Mouse (Mus musculus) intestine, embryonic 14.5 days (tissue): ENCODE results near the gene Ankrd6. TPM values are rescaled to one million over a fixed set of nuclear protein-coding genes. Genes with fewer than 3 reads are reported as not detected.
A peak's percentile ranks its signal among the peaks of the same experiment; 100 is the strongest.

ENCODE experiments used
- ATAC-seq: fragments of 200-750 bp; cut with Nextera tagmentation; replicated peaks from 2 replicates; pipeline ENCODE4 v1.8.0; 2017; ENCODE audit warnings: low read depth, moderate number of reproducible peaks, moderate TSS enrichment, moderate library complexity; ENCODE audit not compliant: low FRiP score, low TSS enrichment
- DNase-seq: peaks from one replicate; pipeline ENCODE4 v3.0.0-alpha.2; 2018; ENCODE audit warnings: low spot score
- H3K27ac ChIP-seq: fragments of 300-500 bp; sonication (generic); 2 replicates; pipeline ENCODE4 v1.5.1; 2014; ENCODE audit warnings: low read depth, mild to moderate bottlenecking, control low read depth
- H3K27me3 ChIP-seq: fragments of 300-500 bp; sonication (generic); replicated peaks from 2 replicates; pipeline ENCODE4 v1.6.1; 2014; ENCODE audit warnings: low read length, control low read depth; ENCODE audit not compliant: control insufficient read depth, insufficient read depth
- H3K36me3 ChIP-seq: fragments of 300-500 bp; sonication (generic); 2 replicates; pipeline ENCODE4 v1.6.1; 2014; ENCODE audit warnings: low read length, control low read depth; ENCODE audit not compliant: control insufficient read depth, insufficient read depth
- H3K4me1 ChIP-seq: fragments of 300-500 bp; sonication (generic); replicated peaks from 2 replicates; pipeline ENCODE4 v1.6.1; 2014; ENCODE audit warnings: low read length, control low read depth, mixed read lengths; ENCODE audit not compliant: control insufficient read depth, insufficient read depth
- H3K4me2 ChIP-seq: fragments of 300-500 bp; sonication (generic); 2 replicates; pipeline ENCODE4 v1.6.1; 2014; ENCODE audit warnings: low read length
- H3K4me3 ChIP-seq: fragments of 300-500 bp; sonication (generic); 2 replicates; pipeline ENCODE4 v1.5.1; 2014; ENCODE audit warnings: low read depth, low read length, control low read depth, mixed read lengths
- H3K9ac ChIP-seq: fragments of 300-500 bp; sonication (generic); 2 replicates; pipeline ENCODE4 v1.6.1; 2014; ENCODE audit warnings: mild to moderate bottlenecking, low read length
- H3K9me3 ChIP-seq: fragments of 300-500 bp; sonication (generic); 2 replicates; pipeline ENCODE4 v1.6.1; 2016; ENCODE audit warnings: low read length, control low read depth; ENCODE audit not compliant: control insufficient read depth
- WGBS: fragments of 180-500 bp; shearing (Covaris S2); extraction: QIAGEN DNeasy Blood & Tissue Kit; methylation state at CpG from one replicate; pipeline ENCODE4 v1.1.7; 2014; 5-methylcytosine and 5-hydroxymethylcytosine counted together
- polyA plus RNA-seq: library from polyadenylated mRNA; unstranded; fragments of >200 nt; fragmentation: Nextera tagmentation; extraction: Ambion mirVana; gene quantifications from 2 replicates; pipeline ENCODE4 v1.2.1, GENCODE M21; 2014

Gene Ankrd6
- polyA plus RNA-seq, 1 experiment from 2014 or later: 5.0 TPM

GRCm38 (mm10) chr4:32923436-32923835, 27.2 kb downstream of the Ankrd6 start:
- Histone ChIP-seq H3K27me3 (no peaks in the 10 kb centered on the region), H3K36me3 (no peaks in the 10 kb centered on the region), H3K27ac (no peak overlapping the region), H3K9me3 (no peaks in the 10 kb centered on the region), H3K4me2 (no peak overlapping the region), H3K4me1 (no peaks in the 10 kb centered on the region), H3K9ac (no peak overlapping the region), H3K4me3 (no peak overlapping the region)
- 18% methylated on average over 10 of the region's 10 CpGs for WGBS
- ATAC-seq (no peak), DNase-seq (no peak)

GRCm38 (mm10) chr4:32922871-32923270, 27.8 kb downstream of the Ankrd6 start:
- ATAC-seq (no peak), DNase-seq (no peak)
- H3K4me1 ChIP-seq: no peaks in the 10 kb centered on the region
- no peak overlapping the region for H3K27ac ChIP-seq
- no peaks in the 10 kb centered on the region for H3K36me3 ChIP-seq
- 94% methylated on average over 1 of the region's 1 CpGs for WGBS
- H3K4me2 ChIP-seq: no peak overlapping the region
- no peak overlapping the region for H3K4me3 ChIP-seq
- no peak overlapping the region for H3K9ac ChIP-seq
- H3K9me3 ChIP-seq: no peaks in the 10 kb centered on the region
- no peaks in the 10 kb centered on the region for H3K27me3 ChIP-seq

- no peak for DNase-seq
- H3K9ac ChIP-seq: no peak overlapping the region
- H3K4me2 ChIP-seq: no peak overlapping the region
- 71% methylated on average over 7 of the region's 7 CpGs for WGBS
- no peaks in the 10 kb centered on the region for H3K36me3 ChIP-seq
- no peaks in the 10 kb centered on the region for H3K9me3 ChIP-seq
- no peaks in the 10 kb centered on the region for H3K27me3 ChIP-seq
- no peak for ATAC-seq
- H3K27ac ChIP-seq: no peak overlapping the region
- H3K4me1 ChIP-seq: no peaks in the 10 kb centered on the region
- H3K4me3 ChIP-seq: no peak overlapping the region
Measured at GRCm38 (mm10) chr4:32920863-32921262, 29.8 kb downstream of the Ankrd6 start.

- Histone ChIP-seq H3K4me2 (no peak overlapping the region), H3K9ac (no peak overlapping the region), H3K36me3 (no peaks in the 10 kb centered on the region), H3K9me3 (no peaks in the 10 kb centered on the region), H3K27me3 (no peaks in the 10 kb centered on the region), H3K4me1 (no peaks in the 10 kb centered on the region), H3K27ac (no peak overlapping the region), H3K4me3 (no peak overlapping the region)
- DNase-seq (no peak), ATAC-seq (no peak)
- 78% methylated on average over 5 of the region's 5 CpGs for WGBS
Measured at GRCm38 (mm10) chr4:32918571-32918970, 32.1 kb downstream of the Ankrd6 start.

GRCm38 (mm10) chr4:32916689-32917385, 33.8 kb downstream of the Ankrd6 start:
- WGBS: 56% methylated on average over 6 of the region's 6 CpGs
- Histone ChIP-seq H3K9ac (no peak overlapping the region), H3K27ac (no peak overlapping the region), H3K36me3 (no peaks in the 10 kb centered on the region), H3K4me3 (no peak overlapping the region), H3K9me3 (no peaks in the 10 kb centered on the region), H3K4me1 (no peaks in the 10 kb centered on the region), H3K4me2 (no peak overlapping the region), H3K27me3 (no peaks in the 10 kb centered on the region)
- 0 out of 2 replicates have a peak, but pooled peaks have one; percentile 53 for ATAC-seq
- no peak for DNase-seq

GRCm38 (mm10) chr4:32915928-32916327, 34.7 kb downstream of the Ankrd6 start:
- Histone ChIP-seq H3K4me2 (0 out of 2 replicates have a peak overlapping the region, but pooled peaks have one; percentile 11), H3K4me3 (no peak overlapping the region), H3K27me3 (no peaks in the 10 kb centered on the region), H3K9me3 (no peaks in the 10 kb centered on the region), H3K4me1 (no peaks in the 10 kb centered on the region), H3K9ac (no peak overlapping the region), H3K36me3 (no peaks in the 10 kb centered on the region), H3K27ac (no peak overlapping the region; the same call in 1 of the 2 replicates)
- ATAC-seq: 0 out of 2 replicates have a peak, but pooled peaks have one; percentile 40
- no peak for DNase-seq
- WGBS: 16% methylated on average over 8 of the region's 8 CpGs

- ATAC-seq: no peak
- DNase-seq: no peak
- H3K9me3 ChIP-seq: no peaks in the 10 kb centered on the region
- no peak overlapping the region for H3K4me2 ChIP-seq
- peaks cover 4% of the 10 kb centered on the region; the same call in 1 of the 2 replicates for H3K4me1 ChIP-seq
- no peak overlapping the region for H3K9ac ChIP-seq
- no peak overlapping the region for H3K4me3 ChIP-seq
- 96% methylated on average over 1 of the region's 1 CpGs for WGBS
- no peaks in the 10 kb centered on the region for H3K27me3 ChIP-seq
- H3K36me3 ChIP-seq: no peaks in the 10 kb centered on the region
- H3K27ac ChIP-seq: no peak overlapping the region
Measured at GRCm38 (mm10) chr4:32909996-32910395, 40.6 kb downstream of the Ankrd6 start.

- H3K9me3 ChIP-seq: no peaks in the 10 kb centered on the region
- H3K4me2 ChIP-seq: no peak overlapping the region
- peaks cover 4% of the 10 kb centered on the region; the same call in 1 of the 2 replicates for H3K4me1 ChIP-seq
- ATAC-seq (peak; percentile 60; the same call in 1 of the 2 replicates), DNase-seq (no peak)
- no peak overlapping the region for H3K9ac ChIP-seq
- WGBS: 56% methylated on average over 3 of the region's 3 CpGs
- H3K27me3 ChIP-seq: no peaks in the 10 kb centered on the region
- H3K27ac ChIP-seq: no peak overlapping the region
- H3K36me3 ChIP-seq: no peaks in the 10 kb centered on the region
- H3K4me3 ChIP-seq: no peak overlapping the region
Measured at GRCm38 (mm10) chr4:32909241-32909979, 41.2 kb downstream of the Ankrd6 start.
